Mouse (Mus musculus) adrenal gland, adult 18-20 months (tissue): ENCODE measurements around the gene Cmtr2. TPM values are rescaled to one million over a fixed set of nuclear protein-coding genes. Genes with fewer than 3 reads are reported as not detected.

ENCODE experiments used
- DNase-seq, 2 experiments: peaks; one replicate each; pipeline ENCODE4 v3.0.0; 2021 to 2022; ENCODE audit warnings: low spot score in 2 of 2
- long read RNA-seq, 2 experiments: library from polyadenylated mRNA; stranded (forward); transcript quantifications; one replicate each; pipeline ENCODE4 v2.0.0; 2021
- total RNA-seq, 2 experiments: library from RNA; stranded (reverse); gene quantifications; 1 replicate in 1 of 2; 2 replicates in 1 of 2; pipeline ENCODE4 v1.2.3; 2021

Gene Cmtr2
- total RNA-seq, result 1 to 10 TPM; 7.3 to 8.0 TPM
- long read RNA-seq, experiment 1, partial matches to known transcripts, result 2 of 6 reads
- long read RNA-seq, experiment 1, other reads (novel, unspliced or antisense), result 0 of 6 reads
- long read RNA-seq, experiment 2, transcript Cmtr2-201 (2 exons, 3,545 nt), result major isoform, 8 of 10 reads
- long read RNA-seq, experiment 2, partial matches to known transcripts, result 0 of 10 reads
- long read RNA-seq, experiment 2, other reads (novel, unspliced or antisense), result 2 of 10 reads

- DNase-seq, result no peak
Observed at GRCm38 (mm10) chr8:110215365-110215764, at the start of gene Cmtr2. Gene Cmtr2, plus strand, starts transcription at chr8:110215665.

GRCm38 (mm10) chr8:110166270-110166669, 49.2 kb upstream of the Cmtr2 start:
- no peak for DNase-seq

- DNase-seq, result peak; percentile 6 to 25
Observed at GRCm38 (mm10) chr8:110168046-110168445, 47.4 kb upstream of the Cmtr2 start, which contains the start of gene Calb2. Gene Calb2, minus strand, starts transcription at chr8:110168210.

GRCm38 (mm10) chr8:110172161-110172560, 43.3 kb upstream of the Cmtr2 start:
- no peak for DNase-seq

GRCm38 (mm10) chr8:110174826-110175225, 40.6 kb upstream of the Cmtr2 start:
- DNase-seq, result no peak

GRCm38 (mm10) chr8:110177359-110178155, 37.9 kb upstream of the Cmtr2 start:
- DNase-seq, result no peak

GRCm38 (mm10) chr8:110182735-110183367, 32.6 kb upstream of the Cmtr2 start:
- DNase-seq, result no peak

- DNase-seq, result no peak
Observed at GRCm38 (mm10) chr8:110183748-110184147, 31.7 kb upstream of the Cmtr2 start.

GRCm38 (mm10) chr8:110185538-110185937, 29.9 kb upstream of the Cmtr2 start:
- no peak for DNase-seq

GRCm38 (mm10) chr8:110188961-110189750, 26.3 kb upstream of the Cmtr2 start:
- no peak for DNase-seq

- DNase-seq, result peak; percentile 43 to 44
Observed at GRCm38 (mm10) chr8:110196678-110197077, 18.8 kb upstream of the Cmtr2 start.

- DNase-seq, result no peak
Observed at GRCm38 (mm10) chr8:110201806-110202205, 13.7 kb upstream of the Cmtr2 start.

- DNase-seq, result no peak
Observed at GRCm38 (mm10) chr8:110216253-110216652, 788 bp downstream of the Cmtr2 start.

- DNase-seq, result no peak
Observed at GRCm38 (mm10) chr8:110217198-110217597, 1.7 kb downstream of the Cmtr2 start.

- DNase-seq, result peak; percentile 98 to 99
Observed at GRCm38 (mm10) chr8:110217681-110218131, 2.2 kb downstream of the Cmtr2 start.

- DNase-seq, result no peak
Observed at GRCm38 (mm10) chr8:110218511-110218910, 3.0 kb downstream of the Cmtr2 start.

- DNase-seq, result no peak
Observed at GRCm38 (mm10) chr8:110220936-110221335, 5.5 kb downstream of the Cmtr2 start.

- no peak for DNase-seq
Observed at GRCm38 (mm10) chr8:110230803-110231202, 15.3 kb downstream of the Cmtr2 start.

- DNase-seq, result no peak
Observed at GRCm38 (mm10) chr8:110242278-110243177, 27.1 kb downstream of the Cmtr2 start.

- DNase-seq, result no peak
Observed at GRCm38 (mm10) chr8:110244566-110244965, 29.1 kb downstream of the Cmtr2 start.
